Mouse (Mus musculus) ES-E14 (cell line): ENCODE measurements around the gene Fpgs. TPM values are rescaled to one million over a fixed set of nuclear protein-coding genes. Genes with fewer than 3 reads are reported as not detected.

Experiments
- DNase-seq: peaks from one replicate; pipeline ENCODE4 v3.0.0-alpha.2; 2013; ENCODE audit warnings: low read depth, low spot score
- H3K27ac ChIP-seq: 2 replicates; pipeline ENCODE4 v1.5.1; 2012; ENCODE audit warnings: low read depth, mild to moderate bottlenecking, low read length, moderate library complexity, mixed read lengths; ENCODE audit not compliant: poor library complexity, insufficient read depth, severe bottlenecking
- H3K36me3 ChIP-seq: 2 replicates; pipeline ENCODE4 v1.6.1; 2012; ENCODE audit warnings: mild to moderate bottlenecking, low read length, moderate library complexity, mixed read lengths; ENCODE audit not compliant: control insufficient read depth, poor library complexity, insufficient read depth, severe bottlenecking
- H3K4me1 ChIP-seq, 2 experiments: fragments of 150-350 bp in 1 of 2; sonication (generic) in 1 of 2; 2 replicates each; pipeline ENCODE4 v1.6.1; 2012; ENCODE audit warnings: low read length in 2 of 2, mild to moderate bottlenecking in 1 of 2, mixed read lengths in 1 of 2; ENCODE audit not compliant: control insufficient read depth in 2 of 2, insufficient read depth in 2 of 2, poor library complexity in 1 of 2
- H3K4me3 ChIP-seq, 2 experiments: fragments of 150-350 bp in 1 of 2; sonication (generic) in 1 of 2; 2 replicates each; pipeline ENCODE4 v1.5.1; 2012; ENCODE audit warnings: low read length in 2 of 2, low read depth in 1 of 2, mild to moderate bottlenecking in 1 of 2, mixed read lengths in 1 of 2; ENCODE audit not compliant: insufficient read depth in 1 of 2, poor library complexity in 1 of 2, severe bottlenecking in 1 of 2
- H3K9ac ChIP-seq: 2 replicates; pipeline ENCODE4 v1.6.1; 2012; ENCODE audit warnings: low read depth, mild to moderate bottlenecking, low read length, mixed read lengths; ENCODE audit not compliant: poor library complexity, insufficient read depth, severe bottlenecking
- H3K9me3 ChIP-seq: fragments of 150-350 bp; sonication (generic); 2 replicates; pipeline ENCODE4 v1.6.1; 2012; ENCODE audit warnings: low read depth, mild to moderate bottlenecking, low read length; ENCODE audit not compliant: control insufficient read depth, insufficient read depth
- CHD2 ChIP-seq: IDR thresholded peaks from 2 replicates; pipeline ENCODE4 v1.6.1; 2014; ENCODE audit warnings: mild to moderate bottlenecking, low read depth, low read length, inconsistent platforms
- HCFC1 ChIP-seq: IDR thresholded peaks from 2 replicates; pipeline ENCODE4 v1.6.1; 2012; ENCODE audit warnings: low read length, inconsistent platforms, borderline replicate concordance; ENCODE audit not compliant: insufficient read depth
- MAFK ChIP-seq: IDR thresholded peaks from 2 replicates; pipeline ENCODE4 v1.6.1; 2014; ENCODE audit warnings: mild to moderate bottlenecking, low read depth, low read length, inconsistent platforms; ENCODE audit not compliant: insufficient read depth
- ZC3H11A ChIP-seq: IDR thresholded peaks from 2 replicates; pipeline ENCODE4 v1.6.1; 2012; ENCODE audit warnings: low read depth, mild to moderate bottlenecking, inconsistent platforms, low read length, borderline replicate concordance
- ZNF384 ChIP-seq: IDR thresholded peaks from 2 replicates; pipeline ENCODE4 v1.6.1; 2012; ENCODE audit warnings: low read depth, low read length, inconsistent platforms
- in situ Hi-C, 2 experiments: fragments of 600-800 bp; cut with MboI; formaldehyde crosslinking; loops; one replicate each; pipeline ENCODE4 v1.15.1; 2025; ENCODE audit warnings: low sequenced_read_pairs in 2 of 2, inconsistent platforms in 1 of 2; ENCODE audit not compliant: unreplicated experiment in 2 of 2
- total RNA-seq: library from RNA; depleted of rRNA; stranded (reverse); fragments of 300-350 nt; gene quantifications from 2 replicates; pipeline ENCODE4 v1.2.3, GENCODE M21; 2012

Fpgs gene
- total RNA-seq, 1 experiment: 61.2 TPM

DNA sequence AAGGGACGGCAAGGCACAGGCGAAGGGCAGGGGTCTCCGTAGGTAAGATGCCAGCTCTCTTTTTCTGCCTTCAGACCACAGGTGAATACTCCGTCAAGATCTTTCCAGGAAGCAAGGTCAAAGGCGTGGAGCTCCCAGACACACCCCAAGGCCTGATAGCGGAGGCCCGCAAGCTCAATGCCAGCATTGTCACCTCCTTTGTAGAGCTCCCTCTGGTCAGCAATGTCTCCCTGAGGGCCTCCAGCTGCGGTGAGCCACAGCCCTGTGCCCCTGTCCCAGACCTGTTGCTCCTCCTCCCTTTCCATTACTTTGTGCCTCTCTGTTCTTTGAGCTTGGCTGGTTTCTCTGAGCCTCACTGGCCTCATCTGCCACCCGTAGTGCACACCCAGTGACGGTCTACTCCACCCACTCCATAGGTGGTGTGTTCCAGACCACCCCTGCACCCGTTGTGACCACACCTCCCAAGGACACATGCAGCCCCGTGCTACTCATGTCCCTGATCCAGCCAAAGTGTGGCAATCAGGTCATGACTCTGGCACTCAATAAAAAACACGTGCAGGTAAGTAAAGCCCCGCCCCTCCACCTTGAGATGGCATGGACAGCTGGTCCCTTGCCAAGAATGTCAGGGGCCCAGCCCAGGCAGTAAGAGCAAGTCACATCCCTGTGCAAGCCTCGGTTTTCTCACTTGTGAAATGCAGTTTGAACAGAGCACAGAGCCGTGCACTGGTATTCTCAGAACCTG lies 30.6 kb downstream of the Fpgs start:
- Histone ChIP-seq H3K36me3 (peaks cover 29% of the 10 kb centered on the region), H3K9ac (no peak overlapping the region), H3K27ac (no peak overlapping the region), H3K4me1 (no peaks in the 10 kb centered on the region), H3K9me3 (no peaks in the 10 kb centered on the region), H3K4me3 (no peak overlapping the region)
- no peak for DNase-seq
- in situ Hi-C loops: no loop called here
- no peak for TF ChIP-seq ZC3H11A
- TF ChIP-seq CHD2: no peak

DNA sequence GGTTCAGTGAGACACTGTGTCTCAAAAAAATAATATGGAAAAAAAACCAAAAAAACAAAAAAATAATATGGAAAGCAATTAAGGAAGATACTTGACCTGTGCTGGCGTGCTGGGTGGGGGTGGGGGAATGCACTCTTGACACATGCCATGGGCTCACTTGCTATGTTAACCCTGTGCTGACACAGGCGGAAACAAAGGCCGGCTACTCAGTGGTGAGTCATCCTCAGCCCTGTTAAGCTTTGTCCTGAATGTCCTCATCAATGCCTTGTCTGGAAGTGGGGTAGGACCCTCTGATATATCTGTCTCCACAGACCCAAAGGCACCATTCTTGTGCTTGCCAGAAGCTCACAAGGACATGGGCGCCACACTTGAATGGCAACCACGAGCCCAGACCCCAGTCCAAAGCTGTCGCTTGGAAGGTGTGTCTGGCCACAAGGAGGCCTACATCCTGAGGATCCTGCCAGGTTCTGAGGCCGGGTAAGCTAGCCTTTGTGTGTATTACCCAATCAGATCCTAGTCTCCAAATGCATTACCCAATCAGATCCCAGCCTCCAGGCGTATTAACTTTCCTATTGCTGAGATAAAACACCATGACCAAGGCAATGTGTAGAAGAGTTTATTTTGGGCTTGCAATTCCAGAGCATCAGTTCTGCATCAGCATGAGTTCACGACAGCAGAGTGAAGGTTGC lies 31.9 kb downstream of the Fpgs start:
- no peak overlapping the region for H3K27ac ChIP-seq
- no peak for DNase-seq
- no peak for TF ChIP-seq ZC3H11A
- TF ChIP-seq MAFK: no peak

DNA sequence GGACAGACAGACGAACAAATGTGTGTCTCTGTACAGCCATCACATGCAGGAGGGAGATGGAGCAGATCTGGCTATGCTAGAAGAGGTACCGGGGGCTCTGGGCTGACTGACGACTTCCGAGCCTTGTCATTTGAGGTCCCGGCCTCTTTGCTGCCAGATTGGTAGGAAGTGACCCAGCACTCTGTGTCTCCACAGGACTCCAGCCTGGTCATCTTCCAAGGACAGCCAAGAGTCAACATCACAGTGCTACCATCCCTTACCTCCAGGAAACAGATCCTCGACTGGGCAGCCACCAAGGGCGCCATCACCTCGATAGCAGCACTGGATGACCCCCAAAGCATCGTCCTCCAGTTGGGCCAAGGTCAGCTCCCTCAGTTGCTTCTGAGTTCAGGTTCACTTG lies 32.8 kb downstream of the Fpgs start:
- DNase-seq: no peak
- Histone ChIP-seq H3K4me1 (no peaks in the 10 kb centered on the region), H3K27ac (no peak overlapping the region), H3K36me3 (peaks cover 25% of the 10 kb centered on the region), H3K9ac (no peak overlapping the region), H3K9me3 (no peaks in the 10 kb centered on the region), H3K4me3 (no peak overlapping the region)
- no peak for TF ChIP-seq ZNF384
- in situ Hi-C loops: no loop called here

More for the DNA sequence above, 31.9 kb downstream of the Fpgs start:
- H3K4me3 ChIP-seq: no peak overlapping the region
- no peaks in the 10 kb centered on the region for H3K4me1 ChIP-seq
- H3K9me3 ChIP-seq: no peaks in the 10 kb centered on the region
- H3K36me3 ChIP-seq: peaks cover 25% of the 10 kb centered on the region
- in situ Hi-C loops: no loop called here
- no peak overlapping the region for H3K9ac ChIP-seq

DNA sequence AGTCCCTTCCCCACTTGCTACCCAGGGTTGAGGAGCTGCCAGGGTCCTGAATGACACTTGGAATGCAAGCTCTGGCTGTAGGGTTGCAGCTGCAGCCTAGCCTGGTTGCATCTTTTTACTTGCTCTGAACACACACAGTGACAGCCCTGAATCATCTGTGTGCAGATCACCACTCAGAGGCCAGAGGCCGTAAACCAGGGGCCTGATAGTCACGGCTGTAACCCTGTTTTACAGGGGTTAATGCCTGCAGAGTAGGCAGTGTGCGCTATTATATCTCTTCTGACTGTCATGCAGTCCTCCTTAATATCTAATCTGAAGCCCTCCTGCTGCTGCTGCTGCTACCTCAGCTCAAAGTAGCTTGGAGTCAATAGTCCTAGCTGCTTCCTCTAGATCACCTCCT lies 34.1 kb downstream of the Fpgs start:
- Histone ChIP-seq H3K9me3 (no peaks in the 10 kb centered on the region), H3K36me3 (peaks cover 25% of the 10 kb centered on the region), H3K4me3 (no peak overlapping the region), H3K9ac (no peak overlapping the region), H3K27ac (no peak overlapping the region), H3K4me1 (peaks cover 0 to 5% of the 10 kb centered on the region in 2 experiments; a peak in 2 of 4 replicates)
- TF ChIP-seq ZC3H11A (no peak), ZNF384 (no peak), HCFC1 (no peak), CHD2 (no peak), MAFK (no peak)
- DNase-seq: no peak
- in situ Hi-C loops: no loop called here

DNA sequence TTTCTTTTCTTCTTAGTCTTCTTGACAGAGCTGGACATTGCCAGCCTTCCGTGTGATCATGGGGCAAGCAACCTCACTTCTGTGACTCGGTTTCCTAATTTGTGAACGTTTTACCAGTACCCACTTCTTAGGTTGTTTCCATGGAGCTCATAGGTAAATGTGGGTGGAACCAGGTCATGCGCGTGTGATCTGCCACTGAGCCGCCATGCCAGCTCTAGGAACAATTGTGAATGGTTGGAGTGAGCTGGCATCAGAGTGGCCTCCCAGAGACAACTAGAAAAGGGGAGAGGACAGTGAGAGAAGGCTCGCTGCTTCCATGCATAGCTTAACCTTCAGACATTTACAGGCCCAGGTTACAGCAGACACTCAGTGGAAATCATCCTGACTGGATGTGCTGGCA lies 35.8 kb downstream of the Fpgs start:
- Histone ChIP-seq H3K4me1 (peaks cover 0 to 5% of the 10 kb centered on the region in 2 experiments; a peak in 2 of 4 replicates), H3K9ac (no peak overlapping the region), H3K27ac (no peak overlapping the region), H3K36me3 (peaks cover 18% of the 10 kb centered on the region), H3K9me3 (no peaks in the 10 kb centered on the region), H3K4me3 (no peak overlapping the region)
- in situ Hi-C loops: no loop called here
- DNase-seq: no peak
- no peak for TF ChIP-seq MAFK
- TF ChIP-seq CHD2: no peak
- no peak for TF ChIP-seq HCFC1
- no peak for TF ChIP-seq ZNF384
- no peak for TF ChIP-seq ZC3H11A
